Comparison of ENCODE assay signal across 18 mouse cellular contexts in genomic region chr9:97773911-97774310, GRCm38 (mm10).
DNase-seq lines count a peak whose midpoint lies in the region; ATAC-seq and TF ChIP-seq lines count a peak whose summit lies in the region.
"Had no signal": no experiment of that assay in that cellular context is flagged by ENCODE, and none has a peak within 500 bp of the region (broad histone marks: within the 10 kb centered on the region; RNA-seq: fewer than 3 reads in every experiment).

No protein-coding gene starts in this region.

- no peaks in the 10 kb centered on the region for H3K27me3 ChIP-seq in midbrain, postnatal 0 days (ENCODE audit: insufficient read depth, low read length)
- H3K27me3 ChIP-seq in midbrain, embryonic 10.5 days (ENCODE audit: low read depth, poor library complexity, severe bottlenecking): no peaks in the 10 kb centered on the region
- H3K27me3 ChIP-seq in kidney, embryonic 15.5 days: no peaks in the 10 kb centered on the region
- no peaks in the 10 kb centered on the region for H3K27me3 ChIP-seq in heart, adult 2 months (ENCODE audit: control insufficient read depth, insufficient read depth, low read length)
- H3K27me3 ChIP-seq: embryonic facial prominence, embryonic 15.5 days; liver, embryonic 12.5 days; megakaryocyte, embryonic 14.5 days had no signal

- WGBS in midbrain, postnatal 0 days: 82% methylated on average over 3 of the region's 3 CpGs
- 84% methylated on average over 3 of the region's 3 CpGs for WGBS in midbrain, embryonic 10.5 days
- WGBS in kidney, embryonic 15.5 days: 93% methylated on average over 3 of the region's 3 CpGs
- 72% methylated on average over 3 of the region's 3 CpGs for WGBS in heart, adult 2 months

- no peaks in the 10 kb centered on the region for H3K9me3 ChIP-seq in midbrain, postnatal 0 days (ENCODE audit: low read length)
- no peaks in the 10 kb centered on the region for H3K9me3 ChIP-seq in midbrain, embryonic 10.5 days (replicated peaks)
- no peaks in the 10 kb centered on the region for H3K9me3 ChIP-seq in kidney, embryonic 15.5 days (replicated peaks)
- H3K9me3 ChIP-seq: embryonic facial prominence, embryonic 15.5 days; heart, embryonic 13.5 days; liver, embryonic 12.5 days had no signal

- H3K4me1 ChIP-seq in midbrain, postnatal 0 days (ENCODE audit: insufficient read depth, low read length): no peaks in the 10 kb centered on the region
- no peaks in the 10 kb centered on the region for H3K4me1 ChIP-seq in midbrain, embryonic 10.5 days
- H3K4me1 ChIP-seq in kidney, embryonic 15.5 days: 0 out of 2 replicates have a peak, but pooled peaks cover 4% of the 10 kb centered on the region
- no peaks in the 10 kb centered on the region for H3K4me1 ChIP-seq in heart, adult 2 months (ENCODE audit: control insufficient read depth, insufficient read depth, low read length)
- H3K4me1 ChIP-seq: embryonic facial prominence, embryonic 15.5 days; heart, embryonic 13.5 days; liver, embryonic 12.5 days; megakaryocyte, embryonic 14.5 days had no signal

- DNase-seq in cerebellum, adult 11-12 months: peak; percentile 5
- no peak for DNase-seq in cerebellum, adult 9-11 months
- DNase-seq in heart, adult 11 months: peak; percentile 45
- DNase-seq in heart, postnatal 25 days (ENCODE audit: low spot score): no peak
- peak; percentile 43 for DNase-seq in midbrain, postnatal 0 days (ENCODE audit: low spot score)
- no peak for DNase-seq in midbrain, embryonic 10.5 days (ENCODE audit: low spot score)
- no peak for DNase-seq in heart, adult 2 months
- DNase-seq: adrenal gland, adult 8-10 months; heart, postnatal 36 days; kidney, adult 2 months; kidney, postnatal 14 days; lung, adult 2 months; thymus, postnatal 14 days had no signal

- no peak for TF ChIP-seq CTCF in midbrain, postnatal 0 days (IDR thresholded peaks at IDR 0.05)
- TF ChIP-seq CTCF in heart, adult 2 months (IDR thresholded peaks at IDR 0.05): no peak

- H3K36me3 ChIP-seq in midbrain, postnatal 0 days (ENCODE audit: insufficient read depth, low read length): no peaks in the 10 kb centered on the region
- no peaks in the 10 kb centered on the region for H3K36me3 ChIP-seq in midbrain, embryonic 10.5 days
- no peaks in the 10 kb centered on the region for H3K36me3 ChIP-seq in kidney, embryonic 15.5 days
- no peaks in the 10 kb centered on the region for H3K36me3 ChIP-seq in heart, adult 2 months (ENCODE audit: control insufficient read depth, insufficient read depth, low read length)
- H3K36me3 ChIP-seq: embryonic facial prominence, embryonic 15.5 days; heart, embryonic 13.5 days; liver, embryonic 12.5 days had no signal

- no peak for TF ChIP-seq EP300 in heart, adult 2 months (IDR thresholded peaks at IDR 0.05; ENCODE audit: insufficient read depth, low read depth, low read length)

- no peak for ATAC-seq in midbrain, postnatal 0 days (ENCODE audit: low FRiP score)
- no peak for ATAC-seq in kidney, embryonic 15.5 days (replicated peaks; ENCODE audit: low FRiP score)
- ATAC-seq: liver, embryonic 12.5 days had no signal

- no peak overlapping the region for H3K9ac ChIP-seq in midbrain, postnatal 0 days (replicated peaks; ENCODE audit: low read length, poor library complexity, severe bottlenecking)
- H3K9ac ChIP-seq in kidney, embryonic 15.5 days: no peak overlapping the region
- H3K9ac ChIP-seq in heart, adult 2 months (ENCODE audit: low read depth, low read length): no peak overlapping the region
- H3K9ac ChIP-seq: embryonic facial prominence, embryonic 15.5 days; heart, embryonic 13.5 days; liver, embryonic 12.5 days had no signal

- H3K4me3 ChIP-seq in midbrain, postnatal 0 days (ENCODE audit: low read depth, low read length): no peak overlapping the region
- H3K4me3 ChIP-seq in midbrain, embryonic 10.5 days: no peak overlapping the region
- no peak overlapping the region for H3K4me3 ChIP-seq in kidney, embryonic 15.5 days (replicated peaks)
- no peak overlapping the region for H3K4me3 ChIP-seq in heart, adult 2 months
- H3K4me3 ChIP-seq: embryonic facial prominence, embryonic 15.5 days; heart, embryonic 13.5 days; liver, embryonic 12.5 days; megakaryocyte, embryonic 14.5 days had no signal

- H3K79me2 ChIP-seq in heart, adult 2 months (replicated peaks; ENCODE audit: control insufficient read depth, insufficient read depth, low read length): no peaks in the 10 kb centered on the region

- H3K4me2 ChIP-seq in midbrain, postnatal 0 days (ENCODE audit: low read depth, low read length, poor library complexity, severe bottlenecking): no peak overlapping the region
- H3K4me2 ChIP-seq in kidney, embryonic 15.5 days: no peak overlapping the region
- H3K4me2 ChIP-seq: embryonic facial prominence, embryonic 15.5 days; heart, embryonic 13.5 days; liver, embryonic 12.5 days had no signal

- intact Hi-C loops in heart, postnatal 25 days (cut with DNase I): no loop called here
- intact Hi-C loops in heart, adult 2 months (cut with DNase I): no loop called here

- H3K27ac ChIP-seq in midbrain, postnatal 0 days (ENCODE audit: low read depth, low read length): no peak overlapping the region
- H3K27ac ChIP-seq in midbrain, embryonic 10.5 days (replicated peaks): no peak overlapping the region
- no peak overlapping the region for H3K27ac ChIP-seq in kidney, embryonic 15.5 days
- no peak overlapping the region for H3K27ac ChIP-seq in heart, adult 2 months
- H3K27ac ChIP-seq: embryonic facial prominence, embryonic 15.5 days; heart, embryonic 13.5 days; liver, embryonic 12.5 days had no signal

- no peak for TF ChIP-seq POLR2A in heart, adult 2 months (IDR thresholded peaks at IDR 0.05; ENCODE audit: insufficient read depth, low read depth, low read length)

Comparison
In these comparisons a context has a peak if more than half of its experiments do, and no peak if none do; other contexts are left out.
1. DNase-seq: peak in cerebellum, adult 11-12 months (single experiment), heart, adult 11 months (single experiment) and midbrain, postnatal 0 days (single experiment); none in cerebellum, adult 9-11 months (single experiment), heart, postnatal 25 days (single experiment), midbrain, embryonic 10.5 days (single experiment) and heart, adult 2 months (0 of 2).